Mouse (Mus musculus): Measurements from ENCODE around the gene 2210011C24Rik.
"Not testable (repeated sequence)": the region's sequence is repeated elsewhere in the genome, so short reads cannot be mapped to it uniquely, and the experiment has no call there.

2210011C24Rik gene

DNA sequence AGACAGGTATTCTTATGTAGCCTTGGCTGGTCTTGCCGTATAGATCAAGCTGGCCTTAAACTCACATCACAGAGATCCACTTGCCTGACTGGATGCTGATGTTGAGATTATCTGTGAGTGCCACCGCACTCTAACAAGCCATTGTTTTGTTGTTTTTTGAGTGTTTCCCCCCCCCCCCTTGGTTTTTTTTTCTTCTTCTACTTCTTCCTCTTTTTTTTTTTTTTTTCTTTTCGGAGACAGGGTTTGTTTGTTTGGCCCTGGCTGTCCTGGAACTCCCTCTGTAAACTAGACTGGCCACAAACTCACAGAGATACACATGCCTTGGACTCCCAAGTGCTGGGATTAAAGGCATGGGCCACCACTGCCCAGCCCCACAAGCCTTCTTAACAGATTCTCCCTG is 17.9 kb downstream of the 2210011C24Rik start:
- DNase-seq (ENCODE audit: low spot score in 2 of 2): no peak

DNA sequence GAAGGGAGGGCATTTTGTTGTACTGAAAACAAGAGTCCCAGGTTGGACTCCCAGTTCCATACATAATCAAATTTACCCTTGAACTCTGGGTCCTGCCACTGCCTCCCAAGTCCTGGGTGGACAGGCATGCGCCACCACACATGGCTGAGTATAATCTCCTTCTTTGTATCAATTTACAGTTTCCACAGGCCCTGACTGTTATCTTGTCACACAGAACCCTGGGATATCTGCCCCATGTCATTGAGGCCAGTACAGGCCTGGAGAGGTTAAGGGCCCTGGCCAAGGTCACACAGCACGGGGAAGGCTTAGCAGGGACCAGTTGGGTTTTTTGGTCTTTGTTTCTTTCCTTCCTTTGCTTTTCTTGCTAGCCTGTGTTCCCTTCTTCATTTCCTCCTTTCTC is 19.5 kb downstream of the 2210011C24Rik start:
- DNase-seq (ENCODE audit: low spot score in 2 of 2): no peak

DNA sequence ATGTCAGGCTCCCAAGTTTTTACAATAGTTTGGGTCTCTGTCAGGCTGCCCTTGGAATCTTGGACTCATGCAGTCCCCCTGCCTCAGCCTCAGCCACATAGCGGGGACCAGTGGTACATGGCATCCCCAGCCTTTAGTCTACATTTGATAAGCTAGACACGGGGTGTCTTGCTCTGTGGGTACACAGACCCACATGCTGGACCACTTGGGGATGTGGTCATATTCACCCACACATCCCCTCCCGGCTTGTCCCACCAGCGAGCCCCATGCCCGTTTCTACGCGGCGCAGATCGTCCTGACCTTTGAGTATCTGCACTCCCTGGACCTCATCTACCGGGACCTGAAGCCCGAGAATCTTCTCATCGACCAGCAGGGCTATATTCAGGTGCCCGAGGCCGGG is 21.8 kb downstream of the 2210011C24Rik start:
- no peak for DNase-seq (ENCODE audit: low spot score in 2 of 2)

DNA sequence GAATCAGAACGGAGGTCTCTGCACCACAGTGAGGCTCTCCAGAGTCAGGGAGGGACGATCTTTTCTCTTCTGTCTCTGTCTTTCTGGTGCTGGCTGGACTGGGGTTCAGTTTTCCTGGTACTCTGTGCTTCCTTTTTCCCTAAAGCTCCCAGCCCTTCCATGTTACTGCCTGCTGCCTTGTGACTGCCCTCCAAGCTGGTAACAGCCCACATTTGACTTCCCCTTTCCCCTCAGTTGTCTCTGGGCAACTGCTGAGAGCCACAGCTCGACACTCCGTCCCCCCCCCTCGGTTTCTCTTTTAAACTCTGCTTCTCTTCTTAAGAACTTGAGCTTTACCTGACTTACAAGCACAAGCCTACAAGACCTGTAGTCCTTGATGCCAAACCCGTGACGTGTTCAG is 22.7 kb downstream of the 2210011C24Rik start:
- no peak for DNase-seq (ENCODE audit: low spot score in 2 of 2)

DNA sequence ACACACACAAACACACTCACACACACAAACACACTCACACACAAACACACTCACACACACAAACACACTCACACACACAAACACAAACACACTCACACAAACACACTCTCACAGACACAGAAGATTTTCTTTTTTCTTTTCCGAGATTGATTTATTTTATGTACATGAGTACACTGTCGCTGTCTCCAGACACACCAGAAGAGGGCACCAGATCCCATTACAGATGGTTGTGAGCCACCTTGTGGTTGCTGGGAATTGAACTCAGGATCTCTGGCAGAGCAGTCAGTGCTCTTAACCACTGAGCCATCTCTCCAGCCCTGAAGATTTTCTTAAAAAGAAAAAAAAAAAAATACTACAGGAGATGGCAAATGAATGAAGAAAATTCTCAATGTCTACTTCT is 28.7 kb downstream of the 2210011C24Rik start:
- not testable (repeated sequence) for DNase-seq (ENCODE audit: low spot score in 2 of 2)

DNA sequence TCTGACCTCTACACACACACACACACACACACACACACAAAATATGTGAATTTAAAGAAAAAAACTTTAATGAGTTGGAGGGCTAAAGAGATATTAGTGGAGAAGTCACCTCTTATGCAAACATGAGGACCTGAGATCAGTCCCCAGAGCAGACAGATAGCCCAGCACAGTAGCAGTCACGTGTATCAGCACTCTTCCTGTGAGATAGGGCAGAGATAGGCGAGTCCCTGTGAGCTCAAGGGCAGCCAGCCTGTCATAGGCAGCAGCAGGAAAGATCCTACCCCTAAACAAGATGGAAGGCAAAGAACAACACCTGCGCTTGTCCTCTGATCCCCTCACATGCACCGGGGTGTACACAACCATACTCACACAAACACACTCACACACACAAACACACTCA is 29.5 kb downstream of the 2210011C24Rik start:
- no peak for DNase-seq (ENCODE audit: low spot score in 2 of 2)

DNA sequence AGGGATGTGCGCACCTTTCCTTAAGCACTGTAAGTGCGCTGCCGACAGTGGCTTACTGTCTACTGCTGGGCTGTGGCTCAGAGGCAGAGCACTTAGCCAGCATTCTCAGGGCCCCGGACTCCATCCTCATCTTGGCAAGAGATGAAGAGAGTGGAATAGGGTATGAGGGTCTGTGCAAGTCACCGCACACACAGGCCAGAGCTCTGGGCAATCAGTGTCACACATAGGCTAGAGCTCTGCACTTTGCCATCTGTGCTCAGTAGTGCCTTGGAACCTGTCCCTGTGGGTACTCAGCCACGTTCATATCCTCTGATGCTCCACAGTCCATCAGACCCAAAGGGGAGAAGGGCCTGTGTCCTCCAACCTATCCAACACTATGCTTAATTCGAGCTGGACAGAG is 30.4 kb downstream of the 2210011C24Rik start:
- DNase-seq (ENCODE audit: low spot score in 2 of 2): no peak

DNA sequence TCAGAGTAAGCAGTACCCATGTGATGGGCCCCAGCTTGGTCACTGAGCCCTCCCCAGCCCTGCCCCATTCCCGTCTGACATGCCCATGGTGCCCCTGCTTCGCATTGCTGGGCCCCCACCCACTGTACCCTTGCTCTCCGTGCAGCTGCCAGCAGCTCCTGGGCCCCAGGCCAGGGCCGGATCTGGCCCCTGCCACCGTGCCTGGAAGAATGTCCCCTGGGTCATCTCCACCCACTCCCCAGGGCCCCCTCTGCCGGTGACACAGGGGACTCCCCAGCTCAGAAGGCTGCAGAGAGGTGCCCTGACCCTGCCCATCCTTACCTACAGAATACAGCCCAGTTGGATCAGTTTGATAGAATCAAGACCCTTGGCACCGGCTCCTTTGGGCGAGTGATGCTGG is 31.1 kb downstream of the 2210011C24Rik start:
- no peak for DNase-seq (ENCODE audit: low spot score in 2 of 2)

DNA sequence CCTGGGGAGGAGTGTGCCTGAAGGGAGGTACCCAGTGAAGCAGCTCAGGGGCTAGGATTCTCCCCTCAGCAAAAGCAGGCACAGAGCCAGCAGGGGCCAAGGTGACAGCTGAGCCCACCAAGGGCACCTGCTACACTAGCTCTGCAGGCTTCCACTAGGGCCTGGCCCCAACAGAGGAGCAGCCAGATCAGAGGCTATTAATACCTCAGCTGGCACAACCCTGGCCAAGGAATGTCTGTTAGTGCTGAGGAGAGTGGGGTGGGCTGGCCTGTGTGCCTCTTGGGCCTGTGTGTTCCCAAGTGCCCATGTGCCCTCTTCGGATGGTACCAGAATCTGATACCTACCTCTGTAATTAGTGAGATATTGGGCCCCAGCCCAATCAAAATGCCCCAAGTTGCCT is 31.7 kb downstream of the 2210011C24Rik start:
- no peak for DNase-seq (ENCODE audit: low spot score in 2 of 2)

DNA sequence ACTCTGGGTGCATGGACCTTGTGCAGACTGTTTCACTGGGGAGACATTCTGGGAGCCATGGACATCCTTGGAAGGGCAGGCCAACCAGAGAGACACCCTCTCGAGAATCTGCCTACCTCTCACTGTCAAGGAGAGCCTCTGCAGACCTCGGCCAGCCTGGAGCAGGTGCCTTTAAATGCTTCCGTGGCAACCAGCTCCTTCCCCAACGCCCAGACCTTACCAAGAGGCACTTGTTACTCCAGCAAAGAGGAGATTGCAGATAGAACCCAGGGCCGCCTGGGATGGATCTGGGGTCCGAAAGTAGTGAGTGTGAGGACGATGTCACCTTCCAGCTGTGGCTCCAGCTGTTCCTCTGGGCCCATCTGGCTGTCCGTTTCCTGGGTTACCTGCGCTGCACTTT is 33.8 kb downstream of the 2210011C24Rik start:
- DNase-seq (ENCODE audit: low spot score in 2 of 2): no peak

DNA sequence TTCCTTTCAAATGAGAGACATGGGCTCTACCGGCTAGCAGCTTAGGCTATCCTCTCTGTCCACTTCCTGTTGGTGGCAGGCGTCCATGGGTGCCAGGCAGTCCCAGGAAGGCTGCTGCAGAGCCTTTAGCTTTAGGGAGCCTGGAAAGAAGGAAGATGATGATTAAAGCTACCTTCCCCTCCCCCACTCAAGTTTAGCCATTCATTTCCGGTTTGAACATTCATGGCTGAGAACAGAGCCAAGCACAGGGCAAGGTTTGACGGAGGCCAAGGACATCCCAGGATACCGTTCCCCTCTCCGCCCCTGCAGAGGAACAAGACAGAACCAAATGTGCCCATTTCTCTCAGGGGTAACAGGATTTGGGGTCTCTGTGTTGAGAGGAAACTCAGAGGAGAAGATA is 34.3 kb downstream of the 2210011C24Rik start:
- DNase-seq (ENCODE audit: low spot score in 2 of 2): no peak

DNA sequence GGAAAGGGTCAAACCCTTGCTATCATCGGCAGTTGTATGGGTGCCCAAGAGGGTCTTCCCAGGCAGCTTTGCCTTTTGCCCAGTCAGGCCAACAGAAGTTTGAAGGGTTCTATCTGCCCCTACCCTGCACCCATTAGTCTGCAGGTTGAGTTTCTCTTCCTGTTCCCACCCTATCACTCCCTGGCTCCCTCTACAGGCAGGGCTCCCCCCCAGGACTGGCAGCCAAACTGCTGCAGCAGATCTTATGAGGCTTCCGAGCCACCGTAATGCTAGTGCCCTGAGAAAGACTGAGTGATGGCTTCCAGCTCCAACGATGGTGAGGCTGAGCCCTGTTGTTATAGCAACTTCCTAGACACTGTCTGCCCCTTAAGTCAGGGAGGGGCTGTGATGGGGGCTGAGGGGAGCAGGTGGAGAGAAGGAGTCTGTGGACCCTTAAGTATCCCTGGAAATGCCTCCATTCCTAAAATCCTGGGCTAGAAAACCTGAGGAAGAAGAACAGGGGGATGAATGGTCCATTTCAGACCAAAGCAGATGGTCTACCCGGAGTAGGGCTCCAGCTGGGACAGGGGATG is 35.1 kb downstream of the 2210011C24Rik start:
- DNase-seq (ENCODE audit: low spot score in 2 of 2): no peak

DNA sequence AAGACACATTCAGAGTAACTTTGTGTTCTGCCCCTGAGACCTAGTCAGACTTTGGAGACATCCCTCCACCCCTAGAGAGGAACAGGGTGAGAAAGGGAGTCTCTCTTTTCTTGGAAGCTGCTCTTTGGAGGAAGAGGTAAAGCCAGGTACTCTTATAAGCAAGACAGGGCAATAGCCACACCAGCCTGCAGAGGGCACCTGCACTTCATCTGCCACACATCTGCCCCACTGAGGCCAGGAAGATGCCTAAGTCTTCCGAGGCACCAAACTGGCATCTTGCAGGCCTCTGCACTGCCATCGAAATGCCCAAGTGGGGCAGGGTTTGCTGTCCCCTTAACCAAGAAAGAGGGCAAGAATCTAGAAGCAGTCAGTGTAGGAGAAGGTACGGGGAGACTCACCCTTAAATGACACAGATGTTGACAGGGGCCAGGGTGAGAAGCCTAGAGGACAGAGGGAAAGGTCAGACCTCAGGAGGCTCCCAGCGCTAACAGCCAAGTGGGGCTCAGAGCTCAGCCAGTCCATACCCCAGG is 35.8 kb downstream of the 2210011C24Rik start:
- DNase-seq (ENCODE audit: low spot score in 2 of 2): peak in 1 of 2 experiments; percentile 26

DNA sequence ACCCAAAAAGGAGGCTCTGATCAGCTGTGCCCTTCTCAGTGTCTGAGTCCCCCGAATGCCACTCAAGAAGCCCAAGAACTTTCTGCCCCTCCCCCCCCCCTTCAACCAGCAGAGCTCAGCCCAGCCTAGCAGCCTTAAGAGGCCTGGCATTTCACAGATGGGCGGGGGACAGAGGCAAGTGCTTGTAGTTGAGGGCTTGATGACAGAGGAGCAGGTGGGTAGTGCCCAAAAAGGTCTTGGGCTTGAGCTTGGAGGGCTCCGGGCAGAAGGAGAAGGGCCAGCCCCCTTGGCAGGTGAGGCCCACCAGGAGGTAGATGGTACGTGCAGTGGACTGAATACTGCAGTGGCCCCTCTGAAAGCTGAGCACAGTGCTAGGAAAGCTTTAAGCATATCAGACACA is 37.5 kb downstream of the 2210011C24Rik start:
- DNase-seq (ENCODE audit: low spot score in 2 of 2): no peak

DNA sequence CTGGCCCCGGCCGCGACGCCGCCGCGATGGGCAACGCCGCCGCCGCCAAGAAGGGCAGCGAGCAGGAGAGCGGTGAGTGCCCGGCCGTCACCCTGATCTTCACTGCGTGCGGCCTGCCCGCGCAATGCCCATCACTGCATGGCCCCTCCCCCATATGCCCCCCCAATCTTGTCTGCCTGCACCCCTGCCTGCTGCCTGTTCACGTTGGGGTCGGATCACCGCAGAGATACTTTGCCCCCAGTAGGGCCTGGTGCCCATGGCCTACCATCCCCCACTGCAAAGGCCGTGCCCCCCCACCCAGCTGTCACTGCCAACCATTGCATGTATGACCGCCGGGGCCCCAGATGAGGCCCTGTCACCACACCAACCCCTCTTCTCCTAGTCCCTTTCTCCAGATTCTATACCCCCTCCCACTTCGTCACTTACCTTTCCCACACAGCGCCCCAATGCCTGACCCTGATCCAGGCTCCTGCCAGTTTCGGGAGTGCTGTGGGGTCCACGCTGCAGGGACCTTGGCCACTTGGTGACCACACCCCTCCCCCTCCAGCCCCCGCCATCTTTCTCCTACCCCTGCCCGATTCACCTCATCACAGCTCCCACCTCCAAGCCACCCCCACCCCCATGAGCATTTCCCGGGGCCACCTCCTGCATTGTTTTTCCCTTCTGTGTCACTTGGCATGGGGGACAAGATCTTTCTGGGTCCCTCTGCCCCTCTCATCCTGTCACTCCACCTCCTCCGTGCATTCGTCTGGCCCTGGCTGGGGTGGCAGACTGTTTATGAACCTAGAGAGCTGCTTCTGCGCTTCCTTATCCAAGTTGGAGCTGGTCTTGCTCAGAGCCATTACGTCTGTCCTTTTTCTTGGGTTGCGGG is 38.6 kb downstream of the 2210011C24Rik start:
- no peak for DNase-seq (ENCODE audit: low spot score in 2 of 2)

DNA sequence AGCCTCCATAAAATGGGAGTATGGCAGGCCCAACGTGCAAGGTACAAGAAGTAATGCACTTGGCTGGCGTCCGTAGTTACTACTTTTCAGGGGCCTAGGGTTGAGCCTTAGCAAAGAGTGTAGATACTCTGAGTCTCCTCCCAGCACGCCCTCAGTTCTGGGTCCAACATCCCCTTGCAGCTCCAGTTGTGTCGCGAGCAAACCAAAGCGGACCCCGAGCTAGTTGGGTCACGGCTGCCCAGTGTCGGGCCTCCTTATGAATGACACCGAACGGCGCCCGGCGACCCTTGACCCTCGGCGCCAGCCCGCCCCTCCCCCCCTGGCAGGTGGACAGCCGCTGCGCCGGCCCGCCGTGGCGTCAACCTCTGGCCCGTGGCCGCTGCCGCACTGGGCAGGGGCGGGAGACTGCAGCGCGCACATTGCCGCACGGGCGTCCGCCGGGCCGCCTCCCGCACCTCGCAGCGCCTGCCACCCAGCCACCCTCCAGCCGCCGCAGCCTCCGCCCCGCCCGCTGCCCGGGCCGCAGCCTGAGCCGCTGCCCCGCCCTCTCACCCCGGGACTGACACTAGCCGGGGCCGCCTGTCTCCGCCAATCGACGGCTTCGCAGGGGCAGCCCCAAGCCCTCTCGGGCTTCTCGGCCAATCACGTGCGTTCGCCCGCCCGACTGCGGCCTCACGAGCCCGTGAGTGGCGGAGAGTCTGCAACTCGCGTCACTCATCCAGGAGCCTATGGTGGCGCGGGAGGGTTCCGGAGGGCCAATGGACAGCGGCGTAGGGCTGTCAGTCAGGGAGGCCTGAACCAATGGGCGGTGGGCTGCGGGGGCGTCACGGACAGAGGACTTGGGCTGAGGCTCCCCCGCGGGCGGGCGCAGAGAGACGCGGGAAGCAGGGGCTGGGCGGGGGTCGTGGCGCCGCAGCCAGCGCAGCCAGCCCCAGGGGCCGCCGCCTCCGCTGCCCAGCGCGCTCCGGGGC is 39.5 kb downstream of the 2210011C24Rik start, which contains the start of gene Prkaca:
Gene Prkaca (plus strand): TSS at position 844 of the 971 bp plus-strand sequence.
- peak; percentile 94 to 95 for DNase-seq (ENCODE audit: low spot score in 2 of 2)

DNA sequence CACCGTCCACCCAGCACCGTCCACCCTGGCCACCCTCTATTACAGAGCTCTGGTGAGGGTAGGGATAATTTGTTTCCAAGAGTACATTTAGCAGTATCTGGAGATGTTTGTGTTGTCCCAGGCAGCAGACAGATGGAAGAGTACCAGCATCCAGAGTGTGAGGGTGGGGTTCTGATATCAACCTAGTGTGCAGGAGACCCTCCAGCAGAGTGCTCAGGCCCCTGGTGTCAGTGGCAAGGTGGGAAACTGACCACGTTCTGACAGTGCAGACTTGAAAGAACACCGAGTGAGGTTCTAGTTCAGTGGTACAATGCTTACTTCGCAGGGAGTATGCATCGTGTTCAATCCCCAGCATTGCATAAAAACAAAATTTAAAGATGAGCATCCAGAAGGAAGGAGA is 40.3 kb downstream of the 2210011C24Rik start:
- no peak for DNase-seq (ENCODE audit: low spot score in 2 of 2)

DNA sequence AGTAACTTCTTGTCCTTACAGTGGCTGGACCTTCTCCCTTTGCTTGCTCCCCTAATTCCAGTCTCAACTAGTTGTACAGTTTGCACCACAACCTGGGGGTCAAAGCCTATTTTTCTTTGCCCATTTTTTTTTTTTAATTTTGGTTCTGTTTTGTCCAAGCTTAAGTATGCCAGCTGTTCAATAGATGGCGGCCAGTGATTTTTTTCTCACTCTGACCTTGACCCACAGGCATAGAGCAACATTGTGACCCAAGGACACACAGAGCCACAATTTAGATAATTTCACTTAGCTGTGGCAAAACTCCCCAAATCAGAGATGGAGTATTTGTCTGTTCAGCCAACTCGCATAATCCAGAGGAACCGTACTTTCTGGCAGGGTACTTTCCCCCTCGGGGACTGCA is 40.9 kb downstream of the 2210011C24Rik start:
- no peak for DNase-seq (ENCODE audit: low spot score in 2 of 2)

DNA sequence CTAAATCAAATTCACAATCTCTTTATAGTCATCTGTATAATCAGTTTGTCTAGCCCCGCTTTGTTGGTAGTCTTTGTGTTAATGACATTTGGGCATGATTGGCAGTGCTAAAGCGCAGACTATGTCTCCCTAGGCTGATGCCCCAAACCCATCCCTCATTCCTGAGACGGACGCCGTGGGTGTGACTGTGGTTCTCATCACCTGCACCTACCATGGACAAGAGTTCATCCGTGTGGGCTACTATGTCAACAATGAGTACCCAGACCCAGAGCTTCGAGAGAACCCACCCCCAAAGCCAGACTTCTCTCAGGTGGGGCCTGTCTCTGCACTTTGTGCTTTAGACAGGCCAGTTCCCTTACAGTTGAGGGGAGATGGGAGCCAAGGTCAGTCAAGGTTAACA is 44.3 kb downstream of the 2210011C24Rik start:
- no peak for DNase-seq (ENCODE audit: low spot score in 2 of 2)

DNA sequence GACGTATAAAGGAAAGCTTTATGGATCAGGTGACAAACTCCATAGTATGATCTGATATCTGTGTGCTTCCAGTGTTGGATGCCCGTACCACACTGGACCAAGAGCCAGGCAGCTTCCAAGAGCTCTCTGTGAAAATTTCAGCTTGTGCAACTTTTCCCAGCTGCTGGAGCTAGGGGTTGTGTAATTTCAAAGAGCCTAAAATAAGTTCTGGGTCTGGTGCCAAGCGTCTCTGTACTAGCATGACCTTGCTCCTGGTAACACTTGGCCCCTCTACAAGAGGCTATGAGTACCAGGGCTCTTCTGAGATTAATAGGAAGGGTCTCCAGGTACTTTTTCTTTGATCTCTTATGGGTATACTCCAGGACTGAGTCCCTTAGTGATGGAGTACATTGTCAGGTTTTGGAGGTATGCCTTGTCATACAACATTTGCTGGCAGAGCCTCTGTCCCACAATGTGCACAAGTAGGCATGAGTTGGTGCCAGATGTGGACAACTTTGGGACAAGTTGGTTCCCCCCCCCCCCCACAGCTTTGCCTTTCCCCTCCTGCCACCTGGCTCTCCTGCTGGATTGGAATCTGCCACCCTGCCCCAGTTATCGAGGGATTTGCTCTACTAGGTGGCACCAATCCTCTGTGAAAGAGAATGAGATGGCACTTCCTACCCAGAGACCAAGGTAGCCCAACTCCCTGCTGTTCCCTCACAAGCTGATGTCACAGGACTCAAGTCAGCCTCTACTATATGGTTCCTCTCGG is 47.8 kb downstream of the 2210011C24Rik start:
- no peak for DNase-seq (ENCODE audit: low spot score in 2 of 2)

All from spleen, postnatal 14 days (tissue).